ENCODE assay signal across 8 mouse cellular contexts in genomic region chr2:121473301-121474179, GRCm38 (mm10). TPM values are rescaled to one million over a fixed set of nuclear protein-coding genes. Genes with fewer than 3 reads are reported as not detected.
DNase-seq lines count a peak whose midpoint lies in the region; ATAC-seq and TF ChIP-seq lines count a peak whose summit lies in the region.
"Not testable (repeated sequence)": the region's sequence is repeated elsewhere in the genome, so short reads cannot be mapped to it uniquely, and the experiment has no call there.

Gene Mfap1b (minus strand): TSS chr2:121474067.

- H3K9ac ChIP-seq in forebrain, embryonic 16.5 days (replicated peaks; ENCODE audit: low read depth, low read length): peak within 1 kb of the TSS; percentile 63
- H3K9ac ChIP-seq in lung, embryonic 14.5 days: peak within 1 kb of the TSS; percentile 58

- intact Hi-C loops in heart, postnatal 36 days (cut with DNase I): loop anchor here (5.0 kb wide), 1 partner anchor 34 kb away; the partner anchor contains the start of genes Mfap1a and Wdr76

- TF ChIP-seq CTCF in G1E (IDR thresholded peaks at IDR 0.05; ENCODE audit: low read depth, low read length); layer of hippocampus, adult 2 months (conservative IDR thresholded peaks at IDR 0.05); lung, embryonic 14.5 days (IDR thresholded peaks at IDR 0.05; ENCODE audit: low read depth); olfactory bulb, adult 2 months (IDR thresholded peaks at IDR 0.05; ENCODE audit: insufficient read depth, low read depth, low read length); thymus, adult 2 months (IDR thresholded peaks at IDR 0.05; ENCODE audit: borderline replicate concordance, control insufficient read depth, extremely low read depth, insufficient read depth, low read length, poor library complexity): not testable (repeated sequence)

- ATAC-seq in G1E (ENCODE audit: extremely low read depth, insufficient number of reproducible peaks, low FRiP score, poor library complexity, severe bottlenecking): peak; percentile 88
- ATAC-seq in forebrain, embryonic 16.5 days: peak; percentile 98
- peak; percentile 96 for ATAC-seq in lung, embryonic 14.5 days (ENCODE audit: insufficient read depth)

- not testable (repeated sequence) for H3K27me3 ChIP-seq in G1E (ENCODE audit: insufficient read depth, low read length); forebrain, embryonic 16.5 days (replicated peaks; ENCODE audit: control insufficient read depth, insufficient read depth, low read length); lung, embryonic 14.5 days (ENCODE audit: insufficient read depth, low read length); thymus, adult 2 months (ENCODE audit: control insufficient read depth, insufficient read depth, low read length)

- H3K4me3 ChIP-seq in G1E (ENCODE audit: low read depth, low read length): peak within 1 kb of the TSS; percentile 70
- H3K4me3 ChIP-seq in forebrain, embryonic 16.5 days (replicated peaks; ENCODE audit: low read length): peak within 1 kb of the TSS; percentile 67
- peak within 1 kb of the TSS; percentile 70 for H3K4me3 ChIP-seq in layer of hippocampus, adult 2 months
- H3K4me3 ChIP-seq in lung, embryonic 14.5 days (ENCODE audit: low read depth, low read length): peak within 1 kb of the TSS; percentile 61
- H3K4me3 ChIP-seq in olfactory bulb, adult 2 months (ENCODE audit: insufficient read depth, low read depth, low read length): peak within 1 kb of the TSS; percentile 70
- H3K4me3 ChIP-seq in thymus, adult 2 months (ENCODE audit: control insufficient read depth, insufficient read depth, low read length): peak within 1 kb of the TSS; percentile 60

- H3K4me2 ChIP-seq in forebrain, embryonic 16.5 days (ENCODE audit: low read length): peak within 1 kb of the TSS; percentile 75
- peak within 1 kb of the TSS; percentile 67 for H3K4me2 ChIP-seq in lung, embryonic 14.5 days

- DNase-seq in G1E (ENCODE audit: low spot score): peak; percentile 62
- peak; percentile 83 to 87 for DNase-seq in cerebellum, adult 18-20 months
- DNase-seq in heart, postnatal 36 days: peak; percentile 77 to 78
- peak; percentile 79 to 90 for DNase-seq in layer of hippocampus, adult 2 months (ENCODE audit: low spot score in 2 of 2)
- peak; percentile 95 for DNase-seq in lung, embryonic 14.5 days
- peak; percentile 77 for DNase-seq in thymus, adult 2 months

- not testable (repeated sequence) for H3K9me3 ChIP-seq in G1E (replicated peaks); forebrain, embryonic 16.5 days (ENCODE audit: control insufficient read depth, low read length); lung, embryonic 14.5 days (ENCODE audit: low read depth, low read length)

- peak; percentile 59 for TF ChIP-seq POLR2A in olfactory bulb, adult 2 months (IDR thresholded peaks at IDR 0.05; ENCODE audit: insufficient read depth, low read depth, low read length)
- TF ChIP-seq POLR2A in thymus, adult 2 months (IDR thresholded peaks at IDR 0.05; ENCODE audit: control insufficient read depth, extremely low read depth, insufficient read depth, low read length, poor library complexity): peak; percentile 56; the same call in 1 of the 2 replicates

- not testable (repeated sequence) for H3K4me1 ChIP-seq in G1E (ENCODE audit: insufficient read depth, low read depth, low read length); forebrain, embryonic 16.5 days (replicated peaks; ENCODE audit: control insufficient read depth, insufficient read depth, low read length); lung, embryonic 14.5 days (ENCODE audit: insufficient read depth); olfactory bulb, adult 2 months (ENCODE audit: control insufficient read depth, insufficient read depth, low read length); thymus, adult 2 months (replicated peaks; ENCODE audit: control insufficient read depth, insufficient read depth, low read length)

- WGBS in forebrain, embryonic 16.5 days: 5% methylated on average over 39 of the region's 41 CpGs
- WGBS in lung, embryonic 14.5 days: 5% methylated on average over 37 of the region's 41 CpGs
- 5% methylated on average over 40 of the region's 41 CpGs for WGBS in olfactory bulb, adult 2 months
- 5% methylated on average over 41 of the region's 41 CpGs for WGBS in thymus, adult 2 months

- peaks cover 11% of the 10 kb centered on the region for H3K36me3 ChIP-seq in G1E (replicated peaks)
- not testable (repeated sequence) for H3K36me3 ChIP-seq in forebrain, embryonic 16.5 days (ENCODE audit: control insufficient read depth, insufficient read depth); lung, embryonic 14.5 days (ENCODE audit: insufficient read depth); thymus, adult 2 months (ENCODE audit: control insufficient read depth, insufficient read depth, low read length)

- H3K27ac ChIP-seq in forebrain, embryonic 16.5 days (ENCODE audit: low read length): peak within 1 kb of the TSS; percentile 63
- H3K27ac ChIP-seq in layer of hippocampus, adult 2 months: peak within 1 kb of the TSS; percentile 80
- 0 out of 2 replicates have a peak within 1 kb of the TSS, but pooled peaks have one; percentile 50 for H3K27ac ChIP-seq in lung, embryonic 14.5 days (ENCODE audit: low read depth)
- H3K27ac ChIP-seq in olfactory bulb, adult 2 months (ENCODE audit: insufficient read depth, low read depth, low read length): peak within 1 kb of the TSS; percentile 8; the same call in 1 of the 2 replicates
- H3K27ac ChIP-seq in thymus, adult 2 months (ENCODE audit: control insufficient read depth, insufficient read depth, low read length): not testable (repeated sequence)

RNA-seq across cellular contexts. Expression of gene Mfap1b, which starts in this region (rescaled TPM):
- total RNA-seq in G1E (2014; fragmentation: Nextera tagmentation) (36.4 and 42.6 TPM in 2 replicates), G1E (2017) (21.7 and 29.2 TPM in 2 replicates)
- polyA plus RNA-seq in G1E (2012): 2.5 and 5.3 TPM in 2 replicates
- polyA plus RNA-seq in forebrain, embryonic 16.5 days (2015; fragmentation: Nextera tagmentation; extraction: Ambion mirVana): 78.6 and 82.6 TPM in 2 replicates
- 10 to 100 TPM; 29.7 to 32.4 TPM for total RNA-seq in heart, postnatal 36 days (2021)
- 10 to 100 TPM; 45.3 to 47.2 TPM for total RNA-seq in layer of hippocampus, adult 2 months (2021)
- 47.9 and 51.2 TPM in 2 replicates for polyA plus RNA-seq in lung, embryonic 14.5 days (2014; fragmentation: Nextera tagmentation; extraction: Ambion mirVana)
- not detected in 2 replicates for polyA plus RNA-seq in olfactory bulb, adult 2 months (2012; ENCODE audit: insufficient read depth, insufficient read length, low replicate concordance, missing spikeins)
- 5.0 and 5.1 TPM in 2 replicates for polyA plus RNA-seq in thymus, adult 2 months (2012; rRNA removed)
